Comparison of ENCODE assay signal across 14 mouse cellular contexts in the genomic region with DNA sequence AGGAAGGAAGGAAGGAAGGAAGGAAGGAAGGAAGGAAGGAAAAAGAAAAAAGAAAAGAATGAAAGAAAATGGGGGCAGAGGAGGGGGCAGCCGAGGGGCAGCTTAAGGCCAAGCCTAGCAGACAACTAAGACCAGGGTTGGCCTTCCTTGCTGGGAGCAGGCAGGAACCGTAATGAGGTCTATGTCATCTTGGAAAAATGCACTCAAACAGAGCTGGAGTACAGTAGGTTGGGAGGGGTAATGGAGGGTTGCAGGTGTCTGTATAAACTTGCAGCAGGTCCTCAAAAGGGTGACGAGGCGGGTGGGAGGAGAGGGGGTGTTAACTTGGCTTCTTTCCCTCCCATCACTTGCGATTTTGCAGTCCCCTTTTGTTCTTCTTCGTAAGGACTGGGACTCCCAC. TPM values are rescaled to one million over a fixed set of nuclear protein-coding genes. Genes with fewer than 3 reads are reported as not detected.
A peak's percentile ranks its signal among the peaks of the same experiment; 100 is the strongest.
DNase-seq lines count a peak whose midpoint lies in the region; ATAC-seq lines count a peak whose summit lies in the region.
"Had no signal": no experiment of that assay in that cellular context is flagged by ENCODE, and none has a peak within 500 bp of the region (broad histone marks: within the 10 kb centered on the region; RNA-seq: fewer than 3 reads in every experiment).

No protein-coding gene starts in this region.

- DNase-seq in limb, embryonic 11.5 days (ENCODE audit: low spot score), result peak; percentile 20
- DNase-seq in limb, embryonic 10.5 days (ENCODE audit: low spot score), result no peak
- DNase-seq in R1 (ENCODE audit: low read depth, low spot score), result peak; percentile 1
- DNase-seq in brain, adult 2 months (ENCODE audit: low read depth, low spot score), result peak; percentile 6
- no peak for DNase-seq in urinary bladder, postnatal 4 days (ENCODE audit: low spot score in 2 of 2)
- DNase-seq: cerebellum, postnatal 10 days; kidney, adult 9 months; kidney, postnatal 4 days; thymus, postnatal 14 days had no signal

- no peaks in the 10 kb centered on the region for H3K36me3 ChIP-seq in limb, embryonic 11.5 days (ENCODE audit: control insufficient read depth, insufficient read depth, low read length)
- no peaks in the 10 kb centered on the region for H3K36me3 ChIP-seq in limb, embryonic 10.5 days
- no peaks in the 10 kb centered on the region for H3K36me3 ChIP-seq in limb, embryonic 13.5 days
- H3K36me3 ChIP-seq in kidney, embryonic 15.5 days, result no peaks in the 10 kb centered on the region
- H3K36me3 ChIP-seq: hindbrain, embryonic 10.5 days; liver, embryonic 12.5 days; midbrain, embryonic 13.5 days had no signal

- H3K4me1 ChIP-seq in limb, embryonic 11.5 days (ENCODE audit: control insufficient read depth, insufficient read depth, low read length), result peaks cover 3% of the 10 kb centered on the region; the same call in 1 of the 2 replicates
- H3K4me1 ChIP-seq in limb, embryonic 10.5 days, result peaks cover 17% of the 10 kb centered on the region
- peaks cover 20% of the 10 kb centered on the region for H3K4me1 ChIP-seq in limb, embryonic 13.5 days
- H3K4me1 ChIP-seq in kidney, embryonic 15.5 days, result peaks cover 18% of the 10 kb centered on the region; the same call in 1 of the 2 replicates
- H3K4me1 ChIP-seq: liver, embryonic 12.5 days had no signal

- WGBS in limb, embryonic 11.5 days, result 27% methylated on average over 6 of the region's 6 CpGs
- 22% methylated on average over 6 of the region's 6 CpGs for WGBS in limb, embryonic 10.5 days
- WGBS in limb, embryonic 13.5 days, result 33% methylated on average over 6 of the region's 6 CpGs
- 45% methylated on average over 6 of the region's 6 CpGs for WGBS in kidney, embryonic 15.5 days

- H3K27ac ChIP-seq in limb, embryonic 11.5 days (replicated peaks; ENCODE audit: low read depth, low read length), result no peak overlapping the region
- H3K27ac ChIP-seq in limb, embryonic 10.5 days, result no peak overlapping the region
- H3K27ac ChIP-seq in limb, embryonic 13.5 days, result no peak overlapping the region
- no peak overlapping the region for H3K27ac ChIP-seq in kidney, embryonic 15.5 days
- H3K27ac ChIP-seq: hindbrain, embryonic 10.5 days; liver, embryonic 12.5 days; midbrain, embryonic 13.5 days had no signal

- H3K4me3 ChIP-seq in limb, embryonic 11.5 days (ENCODE audit: low read depth, low read length), result no peak overlapping the region
- no peak overlapping the region for H3K4me3 ChIP-seq in limb, embryonic 10.5 days
- no peak overlapping the region for H3K4me3 ChIP-seq in limb, embryonic 13.5 days
- no peak overlapping the region for H3K4me3 ChIP-seq in kidney, embryonic 15.5 days (replicated peaks)
- H3K4me3 ChIP-seq: hindbrain, embryonic 10.5 days; liver, embryonic 12.5 days had no signal

- no peak overlapping the region for H3K4me2 ChIP-seq in limb, embryonic 11.5 days (ENCODE audit: low read depth, severe bottlenecking)
- peak overlapping the region; percentile 66 for H3K4me2 ChIP-seq in limb, embryonic 13.5 days (replicated peaks)
- no peak overlapping the region for H3K4me2 ChIP-seq in kidney, embryonic 15.5 days
- H3K4me2 ChIP-seq: liver, embryonic 12.5 days had no signal

- H3K9me3 ChIP-seq in limb, embryonic 11.5 days (ENCODE audit: control insufficient read depth, low read length), result no peaks in the 10 kb centered on the region
- H3K9me3 ChIP-seq in limb, embryonic 10.5 days (replicated peaks), result no peaks in the 10 kb centered on the region
- no peaks in the 10 kb centered on the region for H3K9me3 ChIP-seq in limb, embryonic 13.5 days
- H3K9me3 ChIP-seq in kidney, embryonic 15.5 days (replicated peaks), result no peaks in the 10 kb centered on the region
- H3K9me3 ChIP-seq: hindbrain, embryonic 10.5 days; liver, embryonic 12.5 days; midbrain, embryonic 13.5 days had no signal

- ATAC-seq in limb, embryonic 11.5 days (ENCODE audit: insufficient number of reproducible peaks, low FRiP score, low TSS enrichment, low read depth), result no peak
- no peak for ATAC-seq in limb, embryonic 13.5 days (ENCODE audit: low FRiP score, low read depth)
- ATAC-seq in kidney, embryonic 15.5 days (replicated peaks; ENCODE audit: low FRiP score), result no peak
- ATAC-seq: liver, embryonic 12.5 days had no signal

- H3K27me3 ChIP-seq in limb, embryonic 11.5 days (ENCODE audit: control insufficient read depth, insufficient read depth, low read length), result peaks cover 49% of the 10 kb centered on the region
- peaks cover 98% of the 10 kb centered on the region for H3K27me3 ChIP-seq in limb, embryonic 10.5 days (ENCODE audit: low read depth, poor library complexity, severe bottlenecking)
- H3K27me3 ChIP-seq in limb, embryonic 13.5 days, result peaks cover 59% of the 10 kb centered on the region
- peaks cover 70% of the 10 kb centered on the region for H3K27me3 ChIP-seq in kidney, embryonic 15.5 days

- H3K9ac ChIP-seq in limb, embryonic 11.5 days (ENCODE audit: low read length), result no peak overlapping the region
- no peak overlapping the region for H3K9ac ChIP-seq in limb, embryonic 13.5 days
- no peak overlapping the region for H3K9ac ChIP-seq in kidney, embryonic 15.5 days
- H3K9ac ChIP-seq: liver, embryonic 12.5 days; midbrain, embryonic 13.5 days had no signal

RNA-seq across cellular contexts. Expression of a gene that starts 1.9 kb away (rescaled TPM):
- not detected in 2 replicates for polyA plus RNA-seq in limb, embryonic 11.5 days (2014; fragmentation: Nextera tagmentation; extraction: Ambion mirVana)
- polyA plus RNA-seq in limb, embryonic 10.5 days (2016; fragmentation: Nextera tagmentation; extraction: Ambion mirVana), result not detected in 2 replicates
- polyA plus RNA-seq in limb, embryonic 13.5 days (2015; fragmentation: Nextera tagmentation; extraction: Ambion mirVana), result 0.97 and 1.1 TPM in 2 replicates
- polyA plus RNA-seq in kidney, embryonic 15.5 days (2015; fragmentation: Nextera tagmentation; extraction: Ambion mirVana), result 0.23 and 0.36 TPM in 2 replicates
- polyA plus RNA-seq: hindbrain, embryonic 10.5 days; liver, embryonic 12.5 days; midbrain, embryonic 13.5 days had no signal

Comparison
In these comparisons a context has a peak if more than half of its experiments do, and no peak if none do; other contexts are left out.
1. DNase-seq: peak in limb, embryonic 11.5 days (single experiment), R1 (single experiment) and brain, adult 2 months (single experiment); none in limb, embryonic 10.5 days (single experiment) and urinary bladder, postnatal 4 days (0 of 2).